Mouse (Mus musculus) MEL-GATA-1-ER (cell line): ENCODE measurements around the gene Tada1.

Source experiments
- DNase-seq: peaks from one replicate; pipeline ENCODE4 v3.0.0-alpha.2; 2012; ENCODE audit warnings: low read depth; ENCODE audit errors: extremely low read depth

Gene Tada1

DNA sequence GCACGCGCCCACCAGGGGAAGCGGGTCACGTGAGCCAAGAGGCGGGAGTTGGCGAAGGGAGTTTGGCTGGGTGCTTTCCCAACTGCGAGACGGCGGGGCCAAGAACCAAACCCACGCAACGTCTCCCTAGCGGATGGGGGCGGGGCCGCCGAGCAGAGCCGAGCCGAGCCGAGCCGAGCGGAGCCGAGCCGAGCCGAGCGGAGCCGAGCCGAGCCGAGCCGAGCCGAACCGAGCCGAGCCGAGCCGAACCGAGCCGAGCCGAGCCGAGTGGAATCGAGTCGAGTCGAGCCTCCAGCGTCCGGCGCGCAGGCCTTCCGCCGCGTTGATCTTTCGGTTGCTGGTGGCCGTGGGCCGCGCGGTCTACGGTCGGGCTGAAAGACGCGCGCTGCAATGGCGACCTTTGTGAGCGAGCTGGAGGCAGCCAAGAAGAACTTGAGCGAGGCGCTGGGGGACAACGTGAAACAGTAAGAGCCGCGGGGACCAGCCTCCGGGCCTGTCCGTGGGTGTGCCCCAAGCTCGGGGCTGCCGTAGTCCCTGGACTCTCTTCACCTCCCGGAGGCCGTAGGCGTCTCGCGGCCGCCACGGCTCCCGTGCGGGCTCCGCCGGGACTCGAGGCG is at the start of gene Tada1:
Tada1 (plus strand) TSS at position 85 of the 617 bp plus-strand sequence.
- peak; percentile 60 for DNase-seq

GRCm38 (mm10) chr1:166330752-166331151 is 48.1 kb upstream of the Tada1 start:
- no peak for DNase-seq

DNA sequence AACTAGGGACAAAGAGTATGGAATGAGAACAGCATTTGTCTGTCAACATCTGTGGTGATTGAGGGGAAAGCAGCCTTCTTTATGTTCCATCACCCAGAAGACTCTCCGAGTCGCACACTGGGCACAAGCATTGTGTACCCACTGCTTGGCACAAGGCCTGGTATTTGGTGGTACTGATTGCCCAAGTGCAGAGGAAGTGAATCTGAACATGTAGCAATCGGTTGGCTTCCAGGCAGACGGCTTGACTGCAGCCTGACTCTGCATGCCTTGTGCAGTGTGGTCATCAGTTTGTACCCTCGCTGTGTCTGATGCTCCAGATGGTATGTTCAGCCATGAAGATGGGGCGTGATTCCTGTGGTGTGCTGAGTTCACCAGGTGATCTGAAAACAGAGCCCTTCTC is 39.8 kb upstream of the Tada1 start:
- DNase-seq = no peak

DNA sequence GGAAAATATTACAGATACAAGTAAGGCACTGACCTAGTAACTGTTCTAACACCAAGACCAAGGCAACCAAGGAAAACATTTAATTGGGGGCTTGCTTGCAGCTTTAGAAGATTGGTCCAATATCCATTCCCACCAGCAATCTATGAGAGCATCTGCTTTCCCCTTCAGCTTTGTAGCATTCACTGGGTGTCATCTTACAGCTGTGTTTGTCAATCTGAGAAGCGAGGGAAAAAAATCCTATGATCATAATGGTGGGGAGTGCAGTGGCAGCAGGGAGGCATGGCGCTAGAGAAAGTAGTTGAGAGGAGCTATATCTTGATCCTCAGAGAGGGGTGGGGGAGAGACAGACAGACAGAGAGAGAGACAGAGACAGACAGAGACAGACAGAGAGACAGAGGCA is 36.8 kb upstream of the Tada1 start:
- DNase-seq = no peak

DNA sequence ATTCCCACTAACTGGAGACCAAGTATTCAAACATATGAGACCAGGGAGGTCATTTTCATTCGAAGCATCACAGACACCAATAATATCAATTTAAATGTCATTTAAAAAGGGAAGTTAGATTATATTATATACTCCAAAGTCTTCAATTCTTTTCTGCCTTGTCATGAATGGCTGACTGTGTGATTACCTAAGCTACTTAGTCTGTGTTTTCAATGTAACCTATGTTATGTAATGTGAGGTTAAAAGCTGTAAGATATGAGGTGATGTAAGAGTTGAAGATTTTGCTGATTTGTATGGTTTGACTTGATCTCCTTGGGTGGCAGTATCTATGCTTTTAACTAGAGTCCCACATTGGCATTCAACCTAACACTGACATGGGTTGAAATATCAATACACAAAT is 36.4 kb upstream of the Tada1 start:
- no peak for DNase-seq

DNA sequence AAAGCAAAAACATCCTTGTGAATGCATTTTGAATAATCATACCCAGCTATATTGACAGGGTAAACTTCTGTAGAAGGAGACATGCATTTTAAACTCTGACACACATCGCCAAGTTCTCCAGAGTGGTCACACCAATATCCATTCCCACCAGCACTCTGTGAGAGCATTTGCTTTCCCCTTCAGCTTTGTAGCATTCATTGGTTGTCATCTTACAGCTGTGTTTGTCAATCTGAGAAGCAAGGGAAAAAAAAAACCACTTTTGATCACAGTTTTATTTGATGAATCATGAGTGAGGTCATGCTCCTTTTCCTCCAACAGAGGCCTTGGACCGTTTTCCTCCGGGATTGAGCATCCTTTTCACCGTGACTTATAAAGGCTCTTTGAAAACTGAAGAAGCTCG is 35.3 kb upstream of the Tada1 start:
- DNase-seq = no peak

- no peak for DNase-seq
Measured at GRCm38 (mm10) chr1:166344300-166345077, 34.4 kb upstream of the Tada1 start.

DNA sequence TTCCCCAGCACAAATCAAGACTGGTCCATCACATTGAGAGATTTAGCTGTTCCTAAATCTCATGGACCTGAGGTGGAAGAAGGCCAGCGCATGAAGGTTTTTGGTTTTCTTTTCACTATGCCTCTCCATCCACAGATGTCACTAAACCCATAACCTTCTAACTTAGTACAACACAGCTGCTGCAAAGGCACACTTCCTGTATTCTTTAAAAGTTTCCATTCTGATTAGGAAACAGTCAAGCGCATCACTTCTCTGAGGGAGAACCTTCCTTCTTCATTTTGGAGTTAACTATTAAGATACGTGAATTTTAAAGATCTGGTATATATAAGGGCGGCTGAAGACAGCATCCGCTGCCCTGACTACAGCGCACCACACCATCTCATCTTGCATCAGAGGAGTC is 33.3 kb upstream of the Tada1 start:
- no peak for DNase-seq

GRCm38 (mm10) chr1:166346906-166347305 is 32.0 kb upstream of the Tada1 start:
- no peak for DNase-seq

GRCm38 (mm10) chr1:166349341-166349740 is 29.6 kb upstream of the Tada1 start:
- no peak for DNase-seq

GRCm38 (mm10) chr1:166349751-166350150 is 29.1 kb upstream of the Tada1 start:
- no peak for DNase-seq

- DNase-seq = peak; percentile 36
Measured at GRCm38 (mm10) chr1:166360157-166360855, 18.6 kb upstream of the Tada1 start.

- no peak for DNase-seq
Measured at GRCm38 (mm10) chr1:166360896-166361295, 18.0 kb upstream of the Tada1 start.

DNA sequence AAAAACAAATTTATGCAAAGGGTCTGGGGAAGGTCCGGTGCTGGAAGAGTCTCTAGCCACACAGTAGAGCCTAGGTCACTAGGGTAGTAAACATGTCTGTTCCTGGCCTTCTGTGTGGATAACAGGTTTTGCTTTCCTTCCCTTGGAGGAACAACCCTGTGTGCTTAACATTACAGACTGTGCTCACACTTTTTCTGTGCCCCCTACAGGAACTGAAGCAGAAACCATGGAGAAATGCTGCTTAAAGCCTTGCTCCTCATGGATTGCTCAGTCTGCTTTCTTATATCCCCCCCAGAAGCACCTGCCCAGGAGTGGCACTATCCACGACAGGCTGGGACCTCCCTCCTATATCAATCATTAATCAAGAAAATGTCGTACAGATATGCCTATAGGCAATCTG is 17.1 kb upstream of the Tada1 start:
- no peak for DNase-seq

GRCm38 (mm10) chr1:166362659-166363058 is 16.2 kb upstream of the Tada1 start:
- no peak for DNase-seq

GRCm38 (mm10) chr1:166363122-166363521 is 15.8 kb upstream of the Tada1 start:
- DNase-seq = no peak

- no peak for DNase-seq
Measured at GRCm38 (mm10) chr1:166377171-166377570, 1.7 kb upstream of the Tada1 start.

DNA sequence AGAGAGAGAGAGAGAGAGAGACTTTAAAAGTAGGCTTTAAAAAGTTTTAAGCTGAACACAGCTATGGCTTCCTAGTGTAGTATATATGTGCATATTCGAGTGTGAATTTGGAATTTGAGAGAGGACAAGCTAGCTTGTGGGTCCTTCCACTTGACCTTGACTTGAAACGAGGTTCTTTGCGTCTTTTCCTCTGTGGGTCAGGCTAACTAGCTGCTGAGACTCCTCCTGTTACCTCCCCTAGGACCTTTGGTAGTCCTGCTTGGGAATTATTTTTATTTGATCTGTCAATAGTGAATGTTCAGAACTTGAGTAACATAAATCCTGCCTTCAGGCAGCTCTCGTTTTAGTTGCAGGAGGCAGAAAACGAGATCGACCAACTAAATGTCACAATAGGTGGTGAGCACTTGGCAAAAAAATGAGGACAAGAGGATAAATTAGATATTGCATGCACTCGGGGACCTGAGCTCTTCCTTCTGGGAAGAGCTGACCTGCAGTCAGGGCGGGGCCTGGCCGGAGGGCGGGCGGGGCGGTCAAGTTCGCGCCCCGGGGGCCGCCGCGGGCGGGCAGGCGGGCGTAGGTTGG is 375 bp upstream of the Tada1 start:
- peak; percentile 41 for DNase-seq

DNA sequence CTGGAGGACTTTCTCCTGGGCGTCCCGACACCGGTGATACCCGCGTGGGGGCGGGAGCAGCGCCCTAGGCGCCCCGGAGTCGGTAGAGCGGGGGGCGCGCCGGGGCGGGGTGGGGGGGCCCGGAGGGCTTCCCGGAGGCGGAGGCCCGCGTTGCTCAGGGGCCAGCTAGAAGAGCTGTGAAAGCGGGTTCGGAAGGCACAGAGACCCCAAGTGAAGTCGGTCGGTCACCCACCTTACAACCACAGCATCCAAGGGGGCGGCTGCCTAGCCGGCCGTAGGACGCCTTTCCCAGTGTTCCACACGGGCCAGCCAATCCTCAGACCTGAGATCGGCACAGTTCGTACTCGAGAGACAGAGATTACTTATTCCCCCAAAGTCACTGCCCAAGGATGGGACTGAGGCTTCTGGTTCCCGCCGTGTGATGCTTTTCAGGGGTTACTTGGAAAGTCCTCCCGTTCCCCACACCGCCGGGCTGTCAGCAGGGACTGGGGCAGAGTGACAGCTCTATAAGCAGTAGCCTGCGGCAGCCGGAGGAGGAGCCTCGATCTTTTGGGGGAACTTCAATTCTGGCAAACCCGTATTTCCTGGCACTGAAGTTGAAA is 834 bp downstream of the Tada1 start:
- peak; percentile 77 for DNase-seq

- DNase-seq = no peak
Measured at GRCm38 (mm10) chr1:166381336-166381735, 2.4 kb downstream of the Tada1 start.

GRCm38 (mm10) chr1:166381821-166382220 is 2.9 kb downstream of the Tada1 start:
- DNase-seq = peak; percentile 41

GRCm38 (mm10) chr1:166382626-166383025 is 3.7 kb downstream of the Tada1 start:
- no peak for DNase-seq
